In the genomic region with DNA sequence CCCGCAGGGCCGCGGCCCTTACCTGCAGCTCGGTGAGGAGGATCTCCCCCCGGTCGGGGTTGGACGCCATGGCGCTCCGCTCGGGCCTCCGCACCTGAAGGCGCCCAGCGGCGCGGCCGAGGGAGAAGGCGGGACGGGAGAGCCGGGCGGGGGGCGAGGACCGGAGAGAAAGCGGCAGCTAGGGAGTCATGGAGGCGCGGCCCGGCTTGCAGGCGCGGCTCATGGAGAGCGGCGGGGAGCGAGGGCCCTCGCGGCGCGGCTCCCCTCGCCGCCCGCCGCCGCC, we compare ENCODE assay signal across 8 mouse cellular contexts. TPM values are rescaled to one million over a fixed set of nuclear protein-coding genes. Genes with fewer than 3 reads are reported as not detected.
DNase-seq lines count a peak whose midpoint lies in the region; ATAC-seq and TF ChIP-seq lines count a peak whose summit lies in the region.

No protein-coding gene starts in this region.

- H3K9ac ChIP-seq in liver, adult 2 months (ENCODE audit: low read depth, low read length), result peak overlapping the region; percentile 98
- H3K9ac ChIP-seq in hindbrain, embryonic 16.5 days (ENCODE audit: low read depth, low read length), result peak overlapping the region; percentile 95

- no peaks in the 10 kb centered on the region; the same call in 1 of the 2 replicates for H3K4me1 ChIP-seq in liver, adult 2 months (ENCODE audit: control insufficient read depth, insufficient read depth, low read length)
- H3K4me1 ChIP-seq in embryonic facial prominence, embryonic 10.5 days, result peaks cover 10% of the 10 kb centered on the region
- peaks cover 5% of the 10 kb centered on the region; the same call in 1 of the 2 replicates for H3K4me1 ChIP-seq in hindbrain, embryonic 16.5 days (ENCODE audit: control insufficient read depth, insufficient read depth, low read depth, low read length)

- 2% methylated on average over 40 of the region's 40 CpGs for WGBS in liver, adult 2 months
- under 1% methylated on average over 40 of the region's 40 CpGs for WGBS in embryonic facial prominence, embryonic 10.5 days
- 0% methylated on average over 9 of the region's 40 CpGs for WGBS in hindbrain, embryonic 16.5 days

- no peak; the same call in 1 of the 2 replicates for ATAC-seq in hindbrain, embryonic 16.5 days
- ATAC-seq in monocyte, adult 5-6 weeks (replicated peaks; ENCODE audit: insufficient number of reproducible peaks, low FRiP score, low TSS enrichment, poor library complexity, severe bottlenecking), result 0 out of 2 replicates have a peak, but pooled peaks have one; percentile 2

- DNase-seq in liver, adult 2 months (ENCODE audit: extremely low read depth, low read depth, low spot score), result no peak
- DNase-seq in liver, result no peak
- DNase-seq in embryonic facial prominence, embryonic 10.5 days (ENCODE audit: low spot score), result no peak
- DNase-seq in thymus, postnatal 0 days (ENCODE audit: low spot score), result no peak
- DNase-seq in gastrocnemius, postnatal 14 days, result no peak
- DNase-seq in cerebellum, adult 11-12 months, result no peak

- TF ChIP-seq POLR2A in liver, adult 2 months (IDR thresholded peaks at IDR 0.05; ENCODE audit: extremely low read depth, insufficient read depth, low read length), result no peak

- H3K79me2 ChIP-seq in liver, adult 2 months (ENCODE audit: control insufficient read depth, insufficient read depth, low read length), result peaks cover 3% of the 10 kb centered on the region; the same call in 1 of the 2 replicates

- H3K4me3 ChIP-seq in liver, adult 2 months (ENCODE audit: insufficient read depth, low read depth, low read length), result peak overlapping the region; percentile 100
- H3K4me3 ChIP-seq in embryonic facial prominence, embryonic 10.5 days, result peak overlapping the region; percentile 99
- H3K4me3 ChIP-seq in hindbrain, embryonic 16.5 days (ENCODE audit: low read length), result peak overlapping the region; percentile 100

- no peaks in the 10 kb centered on the region for H3K9me3 ChIP-seq in embryonic facial prominence, embryonic 10.5 days
- no peaks in the 10 kb centered on the region for H3K9me3 ChIP-seq in hindbrain, embryonic 16.5 days (ENCODE audit: control insufficient read depth, low read length)

- no peaks in the 10 kb centered on the region for H3K36me3 ChIP-seq in liver, adult 2 months (ENCODE audit: control insufficient read depth, insufficient read depth, low read length)
- no peaks in the 10 kb centered on the region for H3K36me3 ChIP-seq in embryonic facial prominence, embryonic 10.5 days (replicated peaks)
- no peaks in the 10 kb centered on the region for H3K36me3 ChIP-seq in hindbrain, embryonic 16.5 days (ENCODE audit: control insufficient read depth, insufficient read depth, low read length)

- H3K4me2 ChIP-seq in hindbrain, embryonic 16.5 days (ENCODE audit: low read length), result peak overlapping the region; percentile 64

- peak overlapping the region; percentile 85 for H3K27ac ChIP-seq in liver, adult 2 months (replicated peaks; ENCODE audit: insufficient read depth, low read depth, low read length)
- H3K27ac ChIP-seq in embryonic facial prominence, embryonic 10.5 days (replicated peaks), result peak overlapping the region; percentile 94
- peak overlapping the region; percentile 93 for H3K27ac ChIP-seq in hindbrain, embryonic 16.5 days (ENCODE audit: low read depth, low read length)

- H3K27me3 ChIP-seq in liver, adult 2 months (ENCODE audit: control insufficient read depth, insufficient read depth, low read length), result no peaks in the 10 kb centered on the region
- no peaks in the 10 kb centered on the region for H3K27me3 ChIP-seq in embryonic facial prominence, embryonic 10.5 days (replicated peaks; ENCODE audit: low read depth, poor library complexity, severe bottlenecking)
- H3K27me3 ChIP-seq in hindbrain, embryonic 16.5 days (replicated peaks; ENCODE audit: control insufficient read depth, insufficient read depth, low read length), result no peaks in the 10 kb centered on the region

- intact Hi-C loops in gastrocnemius, postnatal 14 days (cut with DNase I; ENCODE audit: low total_unique reads), result no loop called here

- TF ChIP-seq CTCF in liver, adult 2 months (IDR thresholded peaks at IDR 0.05; ENCODE audit: low read depth, low read length), result no peak

RNA-seq across cellular contexts. Expression of gene Pkn2, which starts 0.3 kb away (rescaled TPM):
- total RNA-seq in liver, adult 2 months (2014; rRNA removed), result 31.0 and 31.4 TPM in 2 replicates
- 4.7 and 5.0 TPM in 2 replicates for polyA plus RNA-seq in liver, adult 2 months (2012; rRNA removed)
- 55.0 and 55.6 TPM in 2 replicates for polyA plus RNA-seq in embryonic facial prominence, embryonic 10.5 days (2016; fragmentation: Nextera tagmentation; extraction: Ambion mirVana)
- 17.5 and 19.1 TPM in 2 replicates for polyA plus RNA-seq in hindbrain, embryonic 16.5 days (2015; fragmentation: Nextera tagmentation; extraction: Ambion mirVana)
- 89.2 to 104 TPM (median 91.7 TPM) in 3 replicates for total RNA-seq in monocyte, adult 5-6 weeks (2017)
- 45.8 and 57.5 TPM in 2 replicates for polyA plus RNA-seq in thymus, postnatal 0 days (2015; fragmentation: Nextera tagmentation; extraction: Ambion mirVana)
- 10 to 100 TPM; 32.9 to 34.2 TPM for total RNA-seq in gastrocnemius, postnatal 14 days (2021)
